Mouse (Mus musculus): ENCODE measurements around the gene Camk2b. TPM values are rescaled to one million over a fixed set of nuclear protein-coding genes. Genes with fewer than 3 reads are reported as not detected.

The Camk2b gene
- polyA plus RNA-seq, 1 experiment, result 13.8 TPM

GRCm38 (mm10) chr11:6068181-6068957 lies 2.2 kb upstream of the Camk2b start:
- no peak for TF ChIP-seq CTCF (IDR thresholded peaks at IDR 0.05; ENCODE audit: insufficient read depth, low read length)
- no peak for TF ChIP-seq POLR2A (IDR thresholded peaks at IDR 0.05; ENCODE audit: borderline replicate concordance, extremely low read depth, low read depth, low read length)
- Histone ChIP-seq H3K4me3 (replicated peaks; ENCODE audit: extremely low read depth, low read depth, low read length) (no peak overlapping the region), H3K4me1 (ENCODE audit: control insufficient read depth, insufficient read depth, low read length) (no peaks in the 10 kb centered on the region)
- 9% methylated on average over 19 of the region's 19 CpGs for whole genome bisulfite sequencing
- DNase-seq, result no peak

DNA sequence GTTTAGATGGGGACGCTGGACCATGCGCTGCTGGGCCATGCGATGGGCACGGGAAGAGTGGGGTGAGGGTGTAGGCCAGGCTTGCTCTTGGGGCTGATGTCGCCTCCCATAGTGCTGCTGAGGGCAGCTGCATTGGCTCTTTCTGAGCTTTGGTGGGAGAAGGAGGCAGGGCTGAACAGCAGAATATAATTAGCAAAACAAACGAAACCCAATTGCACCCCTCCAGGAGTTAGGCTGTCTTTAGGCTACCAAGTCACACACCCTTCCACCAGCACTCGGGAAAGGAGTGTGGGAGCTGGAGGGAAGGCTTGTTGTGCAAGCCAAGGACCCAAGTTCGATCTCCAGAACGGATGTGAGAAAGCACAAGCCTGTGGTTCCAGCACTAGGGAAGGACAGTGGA lies 998 bp upstream of the Camk2b start:
- 49% methylated on average over 9 of the region's 9 CpGs for WGBS
- DNase-seq, result no peak
- Histone ChIP-seq H3K4me3 (replicated peaks; ENCODE audit: extremely low read depth, low read depth, low read length) (no peak overlapping the region), H3K4me1 (ENCODE audit: control insufficient read depth, insufficient read depth, low read length) (no peaks in the 10 kb centered on the region)
- TF ChIP-seq POLR2A (IDR thresholded peaks at IDR 0.05; ENCODE audit: borderline replicate concordance, extremely low read depth, low read depth, low read length), result no peak
- no peak for TF ChIP-seq CTCF (IDR thresholded peaks at IDR 0.05; ENCODE audit: insufficient read depth, low read length)

GRCm38 (mm10) chr11:6065551-6066121 lies 526 bp downstream of the Camk2b start:
- Histone ChIP-seq H3K4me1 (ENCODE audit: control insufficient read depth, insufficient read depth, low read length) (no peaks in the 10 kb centered on the region), H3K4me3 (replicated peaks; ENCODE audit: extremely low read depth, low read depth, low read length) (no peak overlapping the region)
- no peak for DNase-seq
- TF ChIP-seq CTCF (IDR thresholded peaks at IDR 0.05; ENCODE audit: insufficient read depth, low read length) (no peak), POLR2A (IDR thresholded peaks at IDR 0.05; ENCODE audit: borderline replicate concordance, extremely low read depth, low read depth, low read length) (no peak)
- WGBS, result 2% methylated on average over 95 of the region's 95 CpGs

DNA sequence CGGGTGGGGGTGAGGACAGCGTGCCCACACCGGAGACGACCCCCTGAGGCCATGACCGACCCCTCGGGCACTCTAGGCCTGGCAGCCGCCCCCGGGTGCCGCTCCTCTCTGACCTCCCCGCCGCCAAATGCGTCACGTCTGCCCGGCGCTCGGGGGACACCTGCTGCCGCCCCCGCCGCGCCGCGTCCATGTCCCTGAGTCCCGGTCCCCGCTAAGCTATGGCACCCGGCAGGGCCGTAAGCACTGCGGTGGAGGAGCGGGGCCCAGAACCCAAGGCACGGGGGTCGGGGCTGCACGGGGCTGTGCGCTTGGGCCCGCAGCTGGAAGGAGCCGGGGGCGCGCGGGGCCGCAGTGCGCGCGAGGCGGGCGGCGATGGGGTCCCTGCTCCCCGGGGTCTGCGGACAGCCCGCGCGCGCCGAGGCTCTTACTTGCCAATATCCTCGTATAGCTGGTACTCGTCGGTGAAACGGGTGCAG lies 1.1 kb downstream of the Camk2b start:
- no peak overlapping the region for H3K4me3 ChIP-seq (replicated peaks; ENCODE audit: extremely low read depth, low read depth, low read length)
- 2% methylated on average over 54 of the region's 55 CpGs for WGBS
- no peak for TF ChIP-seq POLR2A (IDR thresholded peaks at IDR 0.05; ENCODE audit: borderline replicate concordance, extremely low read depth, low read depth, low read length)
- no peak for TF ChIP-seq CTCF (IDR thresholded peaks at IDR 0.05; ENCODE audit: insufficient read depth, low read length)
- H3K4me1 ChIP-seq (ENCODE audit: control insufficient read depth, insufficient read depth, low read length), result no peaks in the 10 kb centered on the region
- DNase-seq, result no peak

- TF ChIP-seq POLR2A (IDR thresholded peaks at IDR 0.05; ENCODE audit: borderline replicate concordance, extremely low read depth, low read depth, low read length) (no peak), CTCF (IDR thresholded peaks at IDR 0.05; ENCODE audit: insufficient read depth, low read length) (no peak)
- Histone ChIP-seq H3K4me3 (replicated peaks; ENCODE audit: extremely low read depth, low read depth, low read length) (no peak overlapping the region), H3K4me1 (ENCODE audit: control insufficient read depth, insufficient read depth, low read length) (no peaks in the 10 kb centered on the region)
- 6% methylated on average over 30 of the region's 30 CpGs for WGBS
- DNase-seq, result no peak
Measured at GRCm38 (mm10) chr11:6064215-6065045, 1.7 kb downstream of the Camk2b start.

- WGBS, result 38% methylated on average over 17 of the region's 17 CpGs
- Histone ChIP-seq H3K4me1 (ENCODE audit: control insufficient read depth, insufficient read depth, low read length) (no peaks in the 10 kb centered on the region), H3K4me3 (replicated peaks; ENCODE audit: extremely low read depth, low read depth, low read length) (no peak overlapping the region)
- TF ChIP-seq CTCF (IDR thresholded peaks at IDR 0.05; ENCODE audit: insufficient read depth, low read length), result no peak
- TF ChIP-seq POLR2A (IDR thresholded peaks at IDR 0.05; ENCODE audit: borderline replicate concordance, extremely low read depth, low read depth, low read length), result no peak
- DNase-seq, result no peak
Measured at GRCm38 (mm10) chr11:6063501-6064214, 2.5 kb downstream of the Camk2b start.

GRCm38 (mm10) chr11:6063065-6063464 lies 3.1 kb downstream of the Camk2b start:
- 80% methylated on average over 7 of the region's 7 CpGs for WGBS
- Histone ChIP-seq H3K4me1 (ENCODE audit: control insufficient read depth, insufficient read depth, low read length) (no peaks in the 10 kb centered on the region), H3K4me3 (replicated peaks; ENCODE audit: extremely low read depth, low read depth, low read length) (no peak overlapping the region)
- DNase-seq, result no peak
- no peak for TF ChIP-seq POLR2A (IDR thresholded peaks at IDR 0.05; ENCODE audit: borderline replicate concordance, extremely low read depth, low read depth, low read length)
- TF ChIP-seq CTCF (IDR thresholded peaks at IDR 0.05; ENCODE audit: insufficient read depth, low read length), result no peak

DNA sequence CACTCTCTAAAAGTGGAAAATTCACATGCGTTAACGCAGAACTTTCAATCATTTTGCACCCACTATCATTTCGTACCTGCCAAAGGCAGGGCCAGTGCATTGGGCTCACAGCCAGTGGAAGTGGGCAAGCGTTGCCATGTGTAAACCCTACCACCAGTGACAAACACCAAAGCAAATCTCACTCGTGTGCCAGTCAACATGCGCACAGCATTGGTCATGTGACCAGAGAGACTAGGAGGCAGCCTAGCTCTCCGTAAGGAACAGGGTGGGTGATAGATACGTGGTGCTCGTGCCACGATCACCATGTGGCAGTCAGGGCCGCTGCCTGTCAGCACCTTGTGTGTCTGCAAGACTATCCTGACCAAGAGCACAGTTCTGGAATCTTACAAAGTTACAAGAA lies 3.8 kb downstream of the Camk2b start:
- no peaks in the 10 kb centered on the region for H3K4me1 ChIP-seq (ENCODE audit: control insufficient read depth, insufficient read depth, low read length)
- no peak for DNase-seq
- 85% methylated on average over 11 of the region's 11 CpGs for WGBS
- no peak overlapping the region for H3K4me3 ChIP-seq (replicated peaks; ENCODE audit: extremely low read depth, low read depth, low read length)
- TF ChIP-seq CTCF (IDR thresholded peaks at IDR 0.05; ENCODE audit: insufficient read depth, low read length), result no peak

GRCm38 (mm10) chr11:6061891-6062290 lies 4.3 kb downstream of the Camk2b start:
- no peak overlapping the region for H3K4me3 ChIP-seq (replicated peaks; ENCODE audit: extremely low read depth, low read depth, low read length)
- H3K4me1 ChIP-seq (ENCODE audit: control insufficient read depth, insufficient read depth, low read length), result no peaks in the 10 kb centered on the region
- no peak for TF ChIP-seq POLR2A (IDR thresholded peaks at IDR 0.05; ENCODE audit: borderline replicate concordance, extremely low read depth, low read depth, low read length)
- no peak for TF ChIP-seq CTCF (IDR thresholded peaks at IDR 0.05; ENCODE audit: insufficient read depth, low read length)
- DNase-seq, result no peak
- WGBS, result 72% methylated on average over 5 of the region's 5 CpGs

All from lung, adult 2 months (tissue).